Mouse (Mus musculus) midbrain, embryonic 15.5 days (tissue): Measurements from ENCODE around the gene Lrig1. TPM values are rescaled to one million over a fixed set of nuclear protein-coding genes. Genes with fewer than 3 reads are reported as not detected.

Experiments used
- ATAC-seq: fragments of 200-750 bp; cut with Nextera tagmentation; replicated peaks from 2 replicates; pipeline ENCODE4 v1.8.0; 2017; ENCODE audit warnings: moderate TSS enrichment
- H3K27ac ChIP-seq: fragments of 300-500 bp; sonication (generic); 2 replicates; pipeline ENCODE4 v1.5.1; 2015; ENCODE audit warnings: mild to moderate bottlenecking, inconsistent platforms
- H3K27me3 ChIP-seq: fragments of 300-500 bp; sonication (generic); replicated peaks from 2 replicates; pipeline ENCODE4 v1.6.1; 2015; ENCODE audit warnings: inconsistent platforms
- H3K36me3 ChIP-seq: fragments of 300-500 bp; sonication (generic); replicated peaks from 2 replicates; pipeline ENCODE4 v1.6.1; 2015; ENCODE audit warnings: inconsistent platforms
- H3K4me1 ChIP-seq: fragments of 300-500 bp; sonication (generic); 2 replicates; pipeline ENCODE4 v1.6.1; 2015; ENCODE audit warnings: inconsistent platforms
- H3K4me2 ChIP-seq: fragments of 300-500 bp; sonication (generic); 2 replicates; pipeline ENCODE4 v1.6.1; 2015; ENCODE audit warnings: inconsistent platforms, mild to moderate bottlenecking, moderate library complexity
- H3K4me3 ChIP-seq: fragments of 300-500 bp; sonication (generic); 2 replicates; pipeline ENCODE4 v1.5.1; 2015; ENCODE audit warnings: mild to moderate bottlenecking, inconsistent platforms
- H3K9ac ChIP-seq: fragments of 300-500 bp; sonication (generic); 2 replicates; pipeline ENCODE4 v1.6.1; 2015; ENCODE audit warnings: mild to moderate bottlenecking, inconsistent platforms
- H3K9me3 ChIP-seq: fragments of 300-500 bp; sonication (generic); 2 replicates; pipeline ENCODE4 v1.6.1; 2016; ENCODE audit warnings: inconsistent platforms
- WGBS: fragments of 180-500 bp; shearing (Covaris S2); methylation state at CpG from one replicate; pipeline ENCODE4 v1.1.7; 2015; ENCODE audit warnings: mixed read lengths; 5-methylcytosine and 5-hydroxymethylcytosine counted together
- polyA plus RNA-seq: library from polyadenylated mRNA; unstranded; fragments of >200 nt; fragmentation: Nextera tagmentation; extraction: Ambion mirVana; gene quantifications from 2 replicates; pipeline ENCODE4 v1.2.1, GENCODE M21; 2015

Lrig1 gene
- polyA plus RNA-seq, result 16.0 and 18.7 TPM in 2 replicates

- Histone ChIP-seq H3K36me3 (no peaks in the 10 kb centered on the region), H3K4me2 (peak within 1 kb of the TSS; percentile 92), H3K4me1 (peaks cover 48% of the 10 kb centered on the region), H3K9me3 (no peaks in the 10 kb centered on the region), H3K4me3 (peak within 1 kb of the TSS; percentile 76), H3K9ac (peak within 1 kb of the TSS; percentile 85), H3K27ac (peak within 1 kb of the TSS; percentile 80), H3K27me3 (no peaks in the 10 kb centered on the region)
- peak; percentile 99 for ATAC-seq
- WGBS, result 1% methylated on average over 27 of the region's 40 CpGs
Observed at GRCm38 (mm10) chr6:94700067-94700491, at the start of gene Lrig1. TSS of gene Lrig1 (minus strand) at chr6:94700158.

GRCm38 (mm10) chr6:94749626-94750025 lies 49.7 kb upstream of the Lrig1 start:
- 77% methylated on average over 3 of the region's 3 CpGs for WGBS
- Histone ChIP-seq H3K36me3 (no peaks in the 10 kb centered on the region), H3K27me3 (no peaks in the 10 kb centered on the region)

GRCm38 (mm10) chr6:94748361-94748760 lies 48.4 kb upstream of the Lrig1 start:
- H3K27ac ChIP-seq, result no peak overlapping the region
- H3K36me3 ChIP-seq, result no peaks in the 10 kb centered on the region
- H3K4me3 ChIP-seq, result no peak overlapping the region
- H3K4me2 ChIP-seq, result no peak overlapping the region
- H3K27me3 ChIP-seq, result no peaks in the 10 kb centered on the region
- H3K4me1 ChIP-seq, result 0 out of 2 replicates have a peak, but pooled peaks cover 4% of the 10 kb centered on the region
- ATAC-seq, result no peak
- WGBS, result 81% methylated on average over 7 of the region's 7 CpGs
- no peaks in the 10 kb centered on the region for H3K9me3 ChIP-seq
- H3K9ac ChIP-seq, result no peak overlapping the region

More at GRCm38 (mm10) chr6:94749626-94750025, 49.7 kb upstream of the Lrig1 start:
- no peak overlapping the region for H3K4me3 ChIP-seq
- no peak overlapping the region for H3K4me2 ChIP-seq
- no peak overlapping the region for H3K9ac ChIP-seq
- no peak for ATAC-seq
- no peaks in the 10 kb centered on the region for H3K9me3 ChIP-seq
- H3K4me1 ChIP-seq, result 0 out of 2 replicates have a peak, but pooled peaks cover 4% of the 10 kb centered on the region
- no peak overlapping the region for H3K27ac ChIP-seq

GRCm38 (mm10) chr6:94740117-94740729 lies 40.3 kb upstream of the Lrig1 start:
- no peaks in the 10 kb centered on the region for H3K27me3 ChIP-seq
- H3K36me3 ChIP-seq, result no peaks in the 10 kb centered on the region
- H3K27ac ChIP-seq, result no peak overlapping the region
- no peak overlapping the region for H3K4me3 ChIP-seq
- no peak for ATAC-seq
- no peak overlapping the region for H3K4me2 ChIP-seq
- H3K9me3 ChIP-seq, result no peaks in the 10 kb centered on the region
- no peaks in the 10 kb centered on the region for H3K4me1 ChIP-seq
- no peak overlapping the region for H3K9ac ChIP-seq
- 91% methylated on average over 14 of the region's 14 CpGs for WGBS

- Histone ChIP-seq H3K4me3 (no peak overlapping the region), H3K27me3 (no peaks in the 10 kb centered on the region), H3K9ac (no peak overlapping the region), H3K27ac (no peak overlapping the region), H3K4me1 (no peaks in the 10 kb centered on the region), H3K36me3 (no peaks in the 10 kb centered on the region), H3K9me3 (no peaks in the 10 kb centered on the region), H3K4me2 (no peak overlapping the region)
- no peak for ATAC-seq
- 83% methylated on average over 3 of the region's 3 CpGs for WGBS
Observed at GRCm38 (mm10) chr6:94738647-94739046, 38.7 kb upstream of the Lrig1 start.

GRCm38 (mm10) chr6:94733878-94734277 lies 33.9 kb upstream of the Lrig1 start:
- H3K4me2 ChIP-seq, result no peak overlapping the region
- no peaks in the 10 kb centered on the region for H3K36me3 ChIP-seq
- H3K4me3 ChIP-seq, result no peak overlapping the region
- 83% methylated on average over 5 of the region's 5 CpGs for WGBS
- H3K27ac ChIP-seq, result no peak overlapping the region
- peaks cover 6% of the 10 kb centered on the region; the same call in 1 of the 2 replicates for H3K4me1 ChIP-seq
- no peak for ATAC-seq
- no peaks in the 10 kb centered on the region for H3K9me3 ChIP-seq
- no peaks in the 10 kb centered on the region for H3K27me3 ChIP-seq
- H3K9ac ChIP-seq, result no peak overlapping the region

- ATAC-seq, result no peak
- H3K27me3 ChIP-seq, result no peaks in the 10 kb centered on the region
- 53% methylated on average over 18 of the region's 18 CpGs for WGBS
- peak overlapping the region; percentile 31 for H3K4me2 ChIP-seq
- H3K4me1 ChIP-seq, result peaks cover 6% of the 10 kb centered on the region; the same call in 1 of the 2 replicates
- no peaks in the 10 kb centered on the region for H3K9me3 ChIP-seq
- no peak overlapping the region for H3K27ac ChIP-seq
- H3K4me3 ChIP-seq, result no peak overlapping the region
- H3K9ac ChIP-seq, result no peak overlapping the region
- no peaks in the 10 kb centered on the region for H3K36me3 ChIP-seq
Observed at GRCm38 (mm10) chr6:94729847-94730246, 29.9 kb upstream of the Lrig1 start.

GRCm38 (mm10) chr6:94729132-94729531 lies 29.2 kb upstream of the Lrig1 start:
- WGBS, result 34% methylated on average over 3 of the region's 3 CpGs
- no peak for ATAC-seq
- Histone ChIP-seq H3K9me3 (no peaks in the 10 kb centered on the region), H3K36me3 (no peaks in the 10 kb centered on the region), H3K27me3 (no peaks in the 10 kb centered on the region), H3K27ac (no peak overlapping the region), H3K4me3 (no peak overlapping the region), H3K9ac (no peak overlapping the region), H3K4me1 (peaks cover 6% of the 10 kb centered on the region; the same call in 1 of the 2 replicates), H3K4me2 (no peak overlapping the region)

GRCm38 (mm10) chr6:94724612-94725011 lies 24.7 kb upstream of the Lrig1 start:
- no peak overlapping the region for H3K4me3 ChIP-seq
- no peaks in the 10 kb centered on the region for H3K27me3 ChIP-seq
- H3K9me3 ChIP-seq, result no peaks in the 10 kb centered on the region
- H3K9ac ChIP-seq, result no peak overlapping the region
- 0 out of 2 replicates have a peak, but pooled peaks cover 2% of the 10 kb centered on the region for H3K4me1 ChIP-seq
- no peak for ATAC-seq
- no peaks in the 10 kb centered on the region for H3K36me3 ChIP-seq
- WGBS, result 89% methylated on average over 1 of the region's 1 CpGs
- H3K27ac ChIP-seq, result no peak overlapping the region
- no peak overlapping the region for H3K4me2 ChIP-seq

- Histone ChIP-seq H3K27me3 (no peaks in the 10 kb centered on the region), H3K27ac (no peak overlapping the region), H3K4me1 (no peaks in the 10 kb centered on the region), H3K4me3 (no peak overlapping the region), H3K36me3 (no peaks in the 10 kb centered on the region), H3K9me3 (no peaks in the 10 kb centered on the region), H3K9ac (no peak overlapping the region), H3K4me2 (no peak overlapping the region)
- no peak for ATAC-seq
- WGBS, result 89% methylated on average over 15 of the region's 15 CpGs
Observed at GRCm38 (mm10) chr6:94718607-94719346, 18.8 kb upstream of the Lrig1 start.

GRCm38 (mm10) chr6:94717705-94718489 lies 17.9 kb upstream of the Lrig1 start:
- no peak overlapping the region for H3K4me3 ChIP-seq
- no peak overlapping the region for H3K9ac ChIP-seq
- no peaks in the 10 kb centered on the region for H3K36me3 ChIP-seq
- WGBS, result 67% methylated on average over 7 of the region's 7 CpGs
- H3K4me2 ChIP-seq, result no peak overlapping the region
- peak; percentile 50; the same call in 1 of the 2 replicates for ATAC-seq
- no peak overlapping the region for H3K27ac ChIP-seq
- no peaks in the 10 kb centered on the region for H3K9me3 ChIP-seq
- H3K4me1 ChIP-seq, result no peaks in the 10 kb centered on the region
- no peaks in the 10 kb centered on the region for H3K27me3 ChIP-seq

GRCm38 (mm10) chr6:94715645-94715940 lies 15.6 kb upstream of the Lrig1 start:
- no peaks in the 10 kb centered on the region for H3K27me3 ChIP-seq
- H3K4me1 ChIP-seq, result no peaks in the 10 kb centered on the region
- no peak overlapping the region for H3K4me3 ChIP-seq
- 43% methylated on average over 4 of the region's 4 CpGs for WGBS
- no peak overlapping the region for H3K9ac ChIP-seq
- no peak overlapping the region for H3K4me2 ChIP-seq
- no peak for ATAC-seq
- no peaks in the 10 kb centered on the region for H3K9me3 ChIP-seq
- H3K27ac ChIP-seq, result no peak overlapping the region
- H3K36me3 ChIP-seq, result no peaks in the 10 kb centered on the region
